Mouse (Mus musculus): ENCODE results near the gene Klrd1.
A peak's percentile ranks its signal among the peaks of the same experiment; 100 is the strongest.
"Not testable (repeated sequence)": the region's sequence is repeated elsewhere in the genome, so short reads cannot be mapped to it uniquely, and the experiment has no call there.

Klrd1 gene

GRCm38 (mm10) chr6:129591508-129591907 lies at the start of gene Klrd1:
Gene Klrd1 (plus strand): TSS chr6:129591782.
- no peak for DNase-seq (ENCODE audit: low spot score)

DNA sequence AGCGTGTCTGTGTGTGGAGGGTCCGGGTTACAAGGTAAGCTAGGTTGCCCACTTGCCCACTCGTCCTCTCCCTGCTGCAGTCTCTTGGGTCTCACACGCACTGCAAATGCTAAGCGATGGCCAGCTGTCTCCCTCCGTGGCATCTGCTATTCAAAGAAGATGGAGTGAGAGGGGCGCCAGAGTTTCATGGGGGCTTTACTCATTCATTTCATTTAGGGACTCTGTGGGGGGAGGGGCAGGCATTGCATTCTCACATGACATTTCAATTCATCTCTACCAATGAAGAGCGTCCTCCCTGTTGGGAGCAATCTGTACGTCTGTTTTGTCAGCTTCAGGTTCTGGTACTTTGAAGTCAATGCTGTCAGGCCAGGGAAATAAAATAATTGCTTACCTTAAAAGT lies 49.7 kb upstream of the Klrd1 start:
- DNase-seq (ENCODE audit: low spot score), result no peak

- DNase-seq (ENCODE audit: low spot score), result no peak
Measured at GRCm38 (mm10) chr6:129542540-129542939, 49.0 kb upstream of the Klrd1 start.

DNA sequence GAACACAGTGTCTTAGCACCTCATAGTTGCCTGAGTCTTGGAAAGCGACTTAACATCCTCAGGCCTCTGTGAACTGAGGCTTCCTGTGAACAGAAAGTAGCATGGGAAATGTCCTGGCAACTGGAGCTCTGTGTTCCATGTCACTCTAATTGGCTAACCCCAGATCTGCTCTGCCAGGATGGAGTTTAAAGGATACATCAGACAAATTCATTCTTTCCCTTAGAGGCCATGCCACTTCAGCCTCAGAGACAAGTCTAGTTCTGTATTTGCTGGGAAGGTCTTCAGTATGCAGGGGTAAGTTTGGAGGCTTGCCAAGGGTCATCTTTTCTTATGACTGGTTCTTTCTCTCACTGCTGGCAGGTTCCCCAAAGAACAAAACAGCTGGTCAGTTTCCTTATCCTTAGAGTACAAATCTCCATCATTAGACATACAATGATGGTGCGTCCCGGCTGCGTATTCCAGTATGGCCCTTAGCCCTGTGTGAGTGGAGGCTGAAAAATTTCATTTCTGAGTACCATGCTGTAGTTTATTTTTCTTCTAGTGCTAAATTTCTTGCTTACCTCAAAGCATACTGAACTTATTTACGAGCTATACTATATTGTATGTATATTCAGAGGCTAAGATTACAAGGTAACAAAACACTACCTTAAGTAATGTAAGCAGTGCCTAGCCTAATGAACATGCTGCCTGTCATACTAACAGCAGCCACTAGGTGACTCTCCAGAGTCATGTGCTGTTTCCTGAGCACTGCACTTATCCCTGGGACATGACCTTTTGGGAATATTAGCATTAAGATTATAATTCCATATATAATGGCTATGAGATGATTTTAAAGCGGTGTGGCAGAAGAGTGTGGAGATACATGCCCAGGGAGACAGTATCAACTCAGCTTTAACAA lies 47.6 kb upstream of the Klrd1 start:
- no peak for DNase-seq (ENCODE audit: low spot score)

- no peak for DNase-seq (ENCODE audit: low spot score)
Measured at GRCm38 (mm10) chr6:129547277-129547676, 44.3 kb upstream of the Klrd1 start.

DNA sequence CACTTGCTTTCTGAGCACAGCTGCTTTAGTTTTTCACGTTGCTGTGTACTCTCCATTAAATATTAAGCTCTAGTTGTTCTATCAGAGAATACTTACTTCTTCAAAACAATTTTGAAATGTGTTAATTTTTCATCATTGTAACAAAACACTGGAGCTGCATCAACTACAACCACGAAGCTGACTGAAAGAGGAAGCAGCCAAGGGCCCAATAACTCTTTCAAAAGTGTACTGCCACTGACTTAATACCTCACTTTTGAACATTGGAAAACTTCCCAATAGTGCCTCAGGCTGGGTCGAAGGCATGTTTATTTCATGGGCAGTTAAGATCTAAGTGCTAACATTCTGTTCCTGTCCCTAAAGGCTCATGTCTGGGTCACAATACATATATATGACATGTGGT lies 43.6 kb upstream of the Klrd1 start:
- no peak for DNase-seq (ENCODE audit: low spot score)

DNA sequence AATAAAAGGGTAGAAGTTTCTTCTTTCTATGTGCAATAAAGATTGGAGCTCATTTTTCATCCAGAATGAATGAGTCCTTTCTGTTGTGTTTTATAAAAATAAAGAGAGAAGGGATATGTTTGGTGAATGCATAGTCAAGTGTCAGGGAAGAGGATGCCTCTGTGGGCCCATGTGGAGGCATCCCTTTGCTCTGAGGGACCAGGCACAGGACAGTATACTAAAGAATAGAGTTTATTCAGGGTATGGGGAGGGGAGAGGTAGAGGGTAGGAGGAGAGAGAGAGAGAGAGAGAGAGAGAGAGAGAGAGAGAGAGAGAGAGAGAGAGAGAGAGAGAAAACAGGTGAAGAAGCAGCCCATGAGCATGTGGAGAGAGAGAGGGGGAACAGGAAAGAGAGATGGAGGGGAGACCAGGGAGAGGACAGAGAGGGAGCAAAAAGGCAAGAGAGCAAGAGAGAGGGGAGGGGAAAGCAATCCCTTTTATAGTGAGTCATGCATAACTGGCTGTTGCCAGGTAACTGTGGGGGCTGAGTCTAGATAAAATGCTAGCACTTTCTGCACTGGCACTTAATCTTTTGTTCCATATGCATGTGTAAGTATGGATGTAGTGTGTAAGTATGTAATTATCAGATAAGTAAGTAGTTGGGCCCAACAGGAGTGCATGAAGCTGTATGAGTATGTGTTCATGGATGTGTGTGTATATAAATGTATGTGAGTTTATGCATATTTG lies 34.1 kb upstream of the Klrd1 start:
- DNase-seq (ENCODE audit: low spot score), result no peak

DNA sequence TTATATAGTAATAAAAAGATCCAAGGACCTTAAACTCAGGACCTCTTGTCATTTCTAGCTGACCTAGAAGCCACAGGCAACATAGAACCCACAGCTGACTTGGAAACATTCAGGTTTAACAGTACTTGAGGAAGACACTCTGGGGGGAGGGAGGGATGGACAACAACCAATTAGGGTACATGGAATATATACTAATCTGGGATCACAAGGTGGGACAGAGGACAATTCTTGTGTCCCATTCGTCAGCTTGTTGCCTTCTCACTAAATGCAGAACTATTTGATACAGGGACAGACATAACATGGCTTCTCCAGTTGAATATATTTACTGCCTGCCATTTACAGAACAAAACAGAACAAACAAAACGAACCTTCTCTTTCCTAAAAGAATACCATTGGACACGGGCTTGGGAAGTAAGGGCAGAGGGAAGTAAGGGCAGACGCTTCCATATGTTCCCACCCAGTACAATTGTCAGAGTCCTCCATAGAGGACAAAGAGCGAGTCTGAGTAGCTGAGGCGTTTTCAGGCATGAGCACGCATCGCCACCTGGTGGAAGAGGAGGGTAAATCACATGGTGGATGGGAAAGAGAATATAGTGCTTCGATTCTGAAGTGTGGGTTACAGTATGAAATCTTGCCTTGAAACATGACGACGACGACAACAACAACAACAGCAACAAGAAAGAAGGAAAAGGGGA lies 32.5 kb upstream of the Klrd1 start:
- DNase-seq (ENCODE audit: low spot score), result peak; percentile 43

DNA sequence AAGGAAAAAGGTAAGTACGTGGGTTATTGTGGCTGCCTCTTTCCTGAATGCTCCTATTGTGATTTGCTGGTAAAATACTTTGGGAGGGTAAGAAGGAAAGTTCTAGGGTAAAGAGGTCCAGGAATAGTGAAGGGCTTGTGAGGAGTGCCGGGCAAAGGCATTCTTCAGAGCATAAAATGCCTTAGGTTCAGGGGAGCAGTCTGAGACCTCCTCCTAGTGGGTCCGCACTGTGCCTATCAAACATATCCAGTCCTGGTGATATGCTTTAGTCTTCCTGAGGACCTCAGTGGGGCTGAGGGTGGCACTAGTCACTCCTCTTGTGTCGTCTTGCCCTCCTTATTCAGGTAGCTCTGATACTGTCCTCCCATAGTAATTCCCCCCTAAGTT lies 31.9 kb upstream of the Klrd1 start:
- DNase-seq (ENCODE audit: low spot score), result no peak

DNA sequence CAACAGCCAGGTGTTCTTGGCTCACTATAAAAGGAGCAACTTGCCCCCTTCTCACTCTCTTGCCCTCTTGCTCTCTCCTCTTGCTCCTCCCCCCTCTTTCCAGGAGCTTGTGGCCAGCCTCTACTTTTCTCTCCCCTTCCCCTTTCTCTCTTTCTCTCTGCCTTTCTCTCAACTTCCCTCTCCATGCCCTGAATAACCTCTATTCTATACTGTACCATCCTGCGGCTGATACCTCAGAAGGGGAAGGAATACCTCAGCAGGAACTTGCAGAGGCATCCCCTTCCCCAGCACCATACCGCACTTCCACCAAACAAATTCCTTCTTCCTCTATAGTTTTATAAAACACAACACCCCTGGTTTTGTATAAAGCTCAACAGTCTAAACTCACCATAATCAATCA lies 26.3 kb upstream of the Klrd1 start:
- DNase-seq (ENCODE audit: low spot score), result no peak

GRCm38 (mm10) chr6:129575315-129575714 lies 16.3 kb upstream of the Klrd1 start:
- DNase-seq (ENCODE audit: low spot score), result no peak

- no peak for DNase-seq (ENCODE audit: low spot score)
Measured at GRCm38 (mm10) chr6:129577605-129578004, 14.0 kb upstream of the Klrd1 start, which contains the start of gene Klre1. Gene Klre1 (plus strand): TSS chr6:129577905.

DNA sequence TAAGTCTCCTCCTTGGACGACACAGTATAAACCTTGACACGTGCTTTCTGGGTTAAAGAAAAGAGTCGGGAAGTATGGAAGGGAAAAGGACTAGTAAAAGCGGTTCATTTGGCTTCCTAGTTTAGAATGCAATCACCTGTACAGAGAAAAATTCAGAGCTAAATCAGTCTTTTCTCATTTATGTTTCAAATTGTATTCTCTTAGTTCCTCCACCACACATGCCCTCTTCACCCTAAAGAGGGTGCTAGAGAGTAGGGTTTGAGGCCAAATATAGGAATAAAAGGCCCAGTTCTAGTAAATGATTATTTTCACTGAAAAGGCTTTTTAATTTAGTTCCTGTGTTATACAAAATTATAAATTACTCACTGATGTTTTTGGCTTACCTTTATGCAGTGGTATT lies 10.3 kb upstream of the Klrd1 start:
- no peak for DNase-seq (ENCODE audit: low spot score)

GRCm38 (mm10) chr6:129581896-129582295 lies 9.7 kb upstream of the Klrd1 start:
- no peak for DNase-seq (ENCODE audit: low spot score)

- DNase-seq (ENCODE audit: low spot score), result no peak
Measured at GRCm38 (mm10) chr6:129583014-129583413, 8.6 kb upstream of the Klrd1 start.

GRCm38 (mm10) chr6:129608372-129608771 lies 16.8 kb downstream of the Klrd1 start:
- no peak for DNase-seq (ENCODE audit: low spot score)

DNA sequence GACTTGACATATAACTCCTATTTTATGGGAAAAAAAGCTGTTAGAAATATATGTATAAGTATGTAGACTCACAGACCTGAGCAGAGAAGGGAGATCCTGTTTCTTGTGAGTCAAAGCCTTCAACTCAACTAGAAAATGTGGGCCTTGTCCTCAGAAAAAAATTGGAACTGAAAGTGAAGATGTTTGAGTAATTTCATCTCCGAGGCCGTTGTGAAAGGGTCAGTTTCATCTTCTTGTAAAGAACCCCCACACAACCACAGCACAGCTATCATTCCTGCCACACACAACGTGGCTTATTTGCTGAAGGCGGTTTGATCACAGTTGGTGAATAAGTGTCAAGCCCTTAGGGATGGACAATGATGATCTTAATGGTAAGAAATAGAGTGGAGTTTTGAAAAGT lies 32.2 kb downstream of the Klrd1 start, which contains the start of gene Klrk1:
Gene Klrk1, minus strand, starts transcription at position 130 of the 400 bp plus-strand sequence.
- DNase-seq (ENCODE audit: low spot score), result no peak

DNA sequence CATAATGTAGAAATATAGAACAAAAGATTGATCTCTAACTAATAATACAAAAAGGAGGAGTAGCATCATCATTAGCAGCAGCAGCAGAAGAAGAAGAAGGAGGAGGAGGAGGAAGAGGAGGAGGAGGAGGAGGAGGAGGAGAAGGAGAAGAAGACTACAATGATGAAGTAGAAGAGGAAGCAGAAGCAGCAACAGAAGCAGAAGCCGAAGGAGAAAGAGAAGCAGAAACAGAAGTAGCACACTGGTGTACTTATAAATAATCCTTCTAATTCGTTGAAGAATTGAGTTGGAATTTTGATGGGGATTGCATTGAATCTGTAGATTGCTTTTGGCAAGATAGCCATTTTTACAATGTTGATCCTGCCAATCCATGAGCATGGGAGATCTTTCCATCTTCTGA lies 39.5 kb downstream of the Klrd1 start:
- not testable (repeated sequence) for DNase-seq (ENCODE audit: low spot score)

- DNase-seq (ENCODE audit: low spot score), result not testable (repeated sequence)
Measured at GRCm38 (mm10) chr6:129643237-129643636, 51.7 kb downstream of the Klrd1 start, which contains the start of gene Klrc3. Gene Klrc3 (minus strand): TSS chr6:129643337.

DNA sequence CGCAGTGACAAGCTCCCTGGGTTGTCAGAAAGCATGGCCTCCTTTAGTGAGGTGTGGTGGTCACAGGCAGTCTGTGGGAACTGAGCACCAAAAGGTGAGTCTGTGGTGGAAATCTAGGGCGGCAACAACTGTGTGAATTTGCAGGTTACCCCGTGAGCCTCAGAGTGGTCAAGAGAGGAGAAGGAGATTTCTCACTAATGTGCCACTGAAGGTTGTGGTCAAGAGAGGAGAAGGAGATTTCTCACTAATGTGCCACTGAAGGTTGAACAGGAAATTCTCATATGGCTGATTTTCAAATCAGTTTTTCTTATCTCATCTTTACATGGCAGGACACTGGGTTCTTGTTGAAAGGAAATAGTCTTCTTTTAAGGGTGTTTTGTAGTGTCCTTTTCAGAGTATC lies 52.5 kb downstream of the Klrd1 start:
- not testable (repeated sequence) for DNase-seq (ENCODE audit: low spot score)
